Mouse (Mus musculus) hindbrain, embryonic 10.5 days (tissue): Measurements from ENCODE around the gene Hsd11b1. TPM values are rescaled to one million over a fixed set of nuclear protein-coding genes. Genes with fewer than 3 reads are reported as not detected.

Source experiments
- DNase-seq: peaks from one replicate; pipeline ENCODE4 v3.0.0-alpha.2; 2017; ENCODE audit warnings: low spot score
- H3K27ac ChIP-seq: fragments of 300-500 bp; sonication (generic); 2 replicates; pipeline ENCODE4 v1.5.1; 2016; ENCODE audit warnings: mild to moderate bottlenecking, moderate library complexity
- H3K27me3 ChIP-seq: fragments of 300-500 bp; sonication (generic); 2 replicates; pipeline ENCODE4 v1.6.1; 2016; ENCODE audit warnings: mild to moderate bottlenecking; ENCODE audit not compliant: poor library complexity, insufficient read depth, severe bottlenecking
- H3K36me3 ChIP-seq: fragments of 300-500 bp; sonication (generic); 2 replicates; pipeline ENCODE4 v1.6.1; 2016; ENCODE audit warnings: mild to moderate bottlenecking, moderate library complexity
- H3K4me1 ChIP-seq: fragments of 300-500 bp; sonication (generic); replicated peaks from 2 replicates; pipeline ENCODE4 v1.6.1; 2016; ENCODE audit warnings: mild to moderate bottlenecking
- H3K4me3 ChIP-seq: fragments of 300-500 bp; sonication (generic); 2 replicates; pipeline ENCODE4 v1.5.1; 2016; ENCODE audit warnings: mild to moderate bottlenecking, moderate library complexity
- H3K9me3 ChIP-seq: fragments of 300-500 bp; sonication (generic); 2 replicates; pipeline ENCODE4 v1.6.1; 2016; ENCODE audit warnings: mild to moderate bottlenecking, moderate library complexity
- WGBS: fragments of 180-500 bp; shearing (Covaris S2); methylation state at CpG from one replicate; pipeline ENCODE4 v1.1.7; 2016; 5-methylcytosine and 5-hydroxymethylcytosine counted together
- polyA plus RNA-seq: library from polyadenylated mRNA; unstranded; fragments of >200 nt; fragmentation: Nextera tagmentation; extraction: Ambion mirVana; gene quantifications from 2 replicates; pipeline ENCODE4 v1.2.1, GENCODE M21; 2016

Hsd11b1 gene
- polyA plus RNA-seq, 1 experiment from 2014 or later = not detected

DNA sequence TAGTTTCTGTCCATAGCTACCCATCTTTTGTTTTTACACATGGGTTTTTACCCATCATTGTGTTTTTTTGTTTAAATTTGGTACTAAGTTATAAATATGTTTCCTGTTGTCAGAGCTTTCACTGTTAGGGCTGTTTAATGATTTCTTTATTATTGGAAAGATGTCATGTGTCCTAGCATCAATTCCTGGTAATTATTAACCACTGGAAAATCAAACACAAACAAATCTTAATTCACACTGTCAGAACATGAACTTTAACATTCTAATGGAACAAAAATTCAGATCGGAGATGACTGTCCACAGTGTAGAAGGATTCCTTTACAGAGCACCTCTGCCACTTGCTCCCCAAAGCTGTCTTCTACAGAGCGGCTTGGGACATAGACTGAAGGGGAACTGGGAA is 58.4 kb downstream of the Hsd11b1 start:
- WGBS = 91% methylated on average over 2 of the region's 2 CpGs

DNA sequence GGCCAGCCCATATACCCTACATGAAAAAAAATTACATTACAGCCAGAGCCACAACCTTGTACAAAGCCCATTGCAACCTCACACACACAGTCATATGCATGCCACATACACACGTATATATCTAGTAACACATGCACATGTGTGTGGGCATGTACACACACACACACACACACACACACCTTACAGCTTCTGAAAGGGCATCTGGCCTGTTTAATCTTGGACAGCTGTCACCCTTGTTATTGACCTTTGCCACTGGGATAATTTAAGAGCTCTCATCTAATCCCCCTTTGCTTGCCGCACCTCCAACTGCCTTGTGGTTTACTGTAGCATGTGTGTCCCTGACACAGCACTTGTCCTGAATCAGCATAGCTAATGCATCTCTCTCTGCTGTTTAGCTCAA is 60.1 kb downstream of the Hsd11b1 start:
- H3K4me3 ChIP-seq = no peak overlapping the region
- H3K4me1 ChIP-seq = no peaks in the 10 kb centered on the region; the same call in 1 of the 2 replicates
- no peaks in the 10 kb centered on the region for H3K9me3 ChIP-seq
- WGBS = 84% methylated on average over 2 of the region's 2 CpGs
- H3K27me3 ChIP-seq = no peaks in the 10 kb centered on the region; the same call in 1 of the 2 replicates
- no peaks in the 10 kb centered on the region for H3K36me3 ChIP-seq
- H3K27ac ChIP-seq = no peak overlapping the region
- DNase-seq = no peak

More for the DNA sequence above, 58.4 kb downstream of the Hsd11b1 start:
- Histone ChIP-seq H3K9me3 (no peaks in the 10 kb centered on the region), H3K4me3 (no peak overlapping the region), H3K27ac (no peak overlapping the region), H3K36me3 (no peaks in the 10 kb centered on the region), H3K4me1 (no peaks in the 10 kb centered on the region), H3K27me3 (no peaks in the 10 kb centered on the region; the same call in 1 of the 2 replicates)
- DNase-seq = no peak

GRCm38 (mm10) chr1:193201383-193201778 is 62.5 kb downstream of the Hsd11b1 start, which contains the start of gene Traf3ip3:
Gene Traf3ip3, minus strand, starts transcription at chr1:193201703.
- Histone ChIP-seq H3K4me1 (no peaks in the 10 kb centered on the region; the same call in 1 of the 2 replicates), H3K27me3 (no peaks in the 10 kb centered on the region; the same call in 1 of the 2 replicates), H3K36me3 (no peaks in the 10 kb centered on the region), H3K4me3 (no peak within 1 kb of the TSS), H3K27ac (no peak within 1 kb of the TSS), H3K9me3 (no peaks in the 10 kb centered on the region)
- no peak for DNase-seq
- 67% methylated on average over 5 of the region's 5 CpGs for WGBS

- DNase-seq = no peak
- Histone ChIP-seq H3K9me3 (no peaks in the 10 kb centered on the region), H3K4me3 (no peak overlapping the region), H3K36me3 (no peaks in the 10 kb centered on the region), H3K27me3 (no peaks in the 10 kb centered on the region; the same call in 1 of the 2 replicates), H3K27ac (no peak overlapping the region), H3K4me1 (no peaks in the 10 kb centered on the region; the same call in 1 of the 2 replicates)
- WGBS = 78% methylated on average over 8 of the region's 8 CpGs
These were observed 63.1 kb downstream of the Hsd11b1 start for GRCm38 (mm10) chr1:193200640-193201382.

GRCm38 (mm10) chr1:193198312-193198711 is 65.6 kb downstream of the Hsd11b1 start:
- no peaks in the 10 kb centered on the region for H3K9me3 ChIP-seq
- H3K4me3 ChIP-seq = no peak overlapping the region
- no peaks in the 10 kb centered on the region; the same call in 1 of the 2 replicates for H3K27me3 ChIP-seq
- H3K36me3 ChIP-seq = no peaks in the 10 kb centered on the region
- no peak for DNase-seq
- H3K27ac ChIP-seq = no peak overlapping the region
- no peaks in the 10 kb centered on the region; the same call in 1 of the 2 replicates for H3K4me1 ChIP-seq
- WGBS = 93% methylated on average over 2 of the region's 2 CpGs

DNA sequence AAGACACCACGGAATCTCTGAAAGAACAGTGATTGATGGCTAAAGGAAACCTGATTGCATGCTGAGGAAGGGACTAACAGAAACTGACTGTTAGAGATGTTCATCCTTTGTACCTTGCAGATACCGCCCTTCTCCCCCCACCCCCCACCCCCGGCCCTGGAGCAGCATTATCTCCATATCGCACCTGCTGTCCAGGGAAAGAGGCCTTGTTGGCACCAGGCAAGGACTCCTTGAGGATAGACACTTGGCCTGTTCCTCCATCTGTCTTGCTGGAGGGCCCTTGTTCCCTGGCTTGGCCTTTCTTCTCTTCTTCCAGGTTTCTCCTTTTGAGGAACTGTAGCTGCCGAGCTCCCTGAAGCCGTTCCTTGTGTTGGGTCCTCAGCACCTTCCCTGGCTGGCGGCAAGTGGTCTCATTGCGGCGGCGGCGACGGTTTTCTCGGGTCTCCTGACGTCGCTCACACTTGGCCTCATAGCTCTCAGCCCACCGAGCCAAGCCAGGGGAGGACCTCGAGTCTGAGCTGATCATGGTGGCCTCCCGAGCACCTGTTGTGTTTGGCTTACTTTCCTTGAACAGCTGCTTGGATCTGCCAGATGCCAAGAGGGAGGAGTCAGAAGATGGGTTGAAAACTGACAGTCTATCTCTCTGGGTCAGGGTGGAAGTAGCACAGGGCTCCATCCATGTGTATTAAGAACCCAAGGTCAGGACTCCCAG is 66.2 kb downstream of the Hsd11b1 start:
- H3K36me3 ChIP-seq = no peaks in the 10 kb centered on the region
- WGBS = 92% methylated on average over 18 of the region's 18 CpGs
- no peaks in the 10 kb centered on the region; the same call in 1 of the 2 replicates for H3K4me1 ChIP-seq
- H3K4me3 ChIP-seq = no peak overlapping the region
- DNase-seq = no peak
- H3K27ac ChIP-seq = no peak overlapping the region
- H3K9me3 ChIP-seq = no peaks in the 10 kb centered on the region
- H3K27me3 ChIP-seq = no peaks in the 10 kb centered on the region; the same call in 1 of the 2 replicates

DNA sequence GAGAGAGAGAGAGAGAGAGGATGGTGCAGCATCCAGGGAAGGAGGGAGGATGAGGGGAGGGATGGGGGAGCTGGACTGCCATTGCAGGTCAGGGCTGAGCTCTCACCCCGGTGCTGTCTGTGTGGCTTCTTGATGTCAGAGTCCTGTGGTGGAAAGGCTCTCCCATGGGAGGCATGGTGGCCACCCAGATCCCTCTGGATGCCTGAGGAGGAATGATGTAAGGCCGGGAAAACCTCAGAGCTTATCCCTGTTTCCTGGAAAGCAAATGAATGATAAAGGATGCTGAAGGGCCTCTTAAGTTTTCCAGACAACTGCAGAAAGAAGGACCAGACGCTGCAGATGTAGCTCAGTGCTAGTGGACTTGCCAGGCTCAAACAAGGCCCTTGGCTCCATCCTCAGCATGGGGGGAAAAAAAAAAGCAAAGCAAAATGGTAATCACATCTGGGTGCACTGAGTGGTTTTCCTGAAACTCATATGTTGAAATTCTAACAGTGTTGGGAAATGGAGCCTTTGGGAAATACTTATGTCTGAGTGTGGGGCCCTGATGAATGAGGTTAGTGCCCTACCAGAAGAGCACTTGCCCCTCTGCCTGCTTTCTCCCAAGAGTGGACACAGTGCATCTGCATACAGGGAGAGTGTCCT is 68.6 kb downstream of the Hsd11b1 start:
- Histone ChIP-seq H3K36me3 (no peaks in the 10 kb centered on the region), H3K27ac (no peak overlapping the region), H3K4me3 (no peak overlapping the region), H3K4me1 (no peaks in the 10 kb centered on the region; the same call in 1 of the 2 replicates), H3K27me3 (no peaks in the 10 kb centered on the region), H3K9me3 (no peaks in the 10 kb centered on the region)
- 78% methylated on average over 3 of the region's 3 CpGs for WGBS
- DNase-seq = no peak

GRCm38 (mm10) chr1:193194416-193195140 is 69.3 kb downstream of the Hsd11b1 start:
- H3K9me3 ChIP-seq = no peaks in the 10 kb centered on the region
- no peaks in the 10 kb centered on the region for H3K27me3 ChIP-seq
- H3K4me1 ChIP-seq = peaks cover 6% of the 10 kb centered on the region
- H3K27ac ChIP-seq = no peak overlapping the region
- no peak overlapping the region for H3K4me3 ChIP-seq
- no peaks in the 10 kb centered on the region for H3K36me3 ChIP-seq
- DNase-seq = no peak
- WGBS = 85% methylated on average over 3 of the region's 3 CpGs

- DNase-seq = no peak
- H3K4me3 ChIP-seq = no peak overlapping the region
- H3K27ac ChIP-seq = no peak overlapping the region
- H3K27me3 ChIP-seq = no peaks in the 10 kb centered on the region
- 87% methylated on average over 7 of the region's 7 CpGs for WGBS
- H3K9me3 ChIP-seq = no peaks in the 10 kb centered on the region
- no peaks in the 10 kb centered on the region for H3K36me3 ChIP-seq
- peaks cover 14% of the 10 kb centered on the region for H3K4me1 ChIP-seq
These were observed 72.1 kb downstream of the Hsd11b1 start for GRCm38 (mm10) chr1:193191675-193192283.

GRCm38 (mm10) chr1:193189771-193190170 is 74.1 kb downstream of the Hsd11b1 start:
- DNase-seq = no peak
- H3K4me3 ChIP-seq = no peak overlapping the region
- WGBS = 55% methylated on average over 3 of the region's 3 CpGs
- H3K9me3 ChIP-seq = no peaks in the 10 kb centered on the region
- H3K27ac ChIP-seq = peak overlapping the region; percentile 25; the same call in 1 of the 2 replicates
- H3K27me3 ChIP-seq = no peaks in the 10 kb centered on the region
- H3K4me1 ChIP-seq = peaks cover 14% of the 10 kb centered on the region
- no peaks in the 10 kb centered on the region for H3K36me3 ChIP-seq

DNA sequence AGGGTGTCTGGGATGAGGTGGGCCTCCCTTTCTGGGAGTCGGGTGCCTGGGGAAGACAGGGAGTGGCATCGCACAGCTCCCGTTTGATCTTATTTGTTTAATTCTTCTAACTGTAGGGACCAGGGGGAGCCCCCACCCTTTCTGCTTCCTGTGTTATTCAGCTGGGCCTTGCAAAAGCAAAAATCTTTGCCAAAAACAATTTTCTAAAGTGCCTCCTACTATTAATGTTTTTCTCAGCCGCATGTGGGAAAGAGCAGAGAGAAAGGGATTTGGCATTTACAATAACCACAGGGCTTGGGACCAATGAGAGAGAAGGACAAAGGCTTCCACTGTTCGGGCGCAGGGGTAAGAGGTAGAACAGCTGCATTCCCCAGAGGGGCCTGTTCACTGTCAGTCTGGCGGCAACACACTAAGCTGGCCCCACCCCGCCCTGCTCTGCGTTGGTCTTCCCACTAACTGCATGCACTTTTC is 74.7 kb downstream of the Hsd11b1 start:
- peak; percentile 23 for DNase-seq
- peak overlapping the region; percentile 25; the same call in 1 of the 2 replicates for H3K27ac ChIP-seq
- no peaks in the 10 kb centered on the region for H3K9me3 ChIP-seq

GRCm38 (mm10) chr1:193188257-193188656 is 75.6 kb downstream of the Hsd11b1 start:
- DNase-seq = no peak
- Histone ChIP-seq H3K4me1 (peaks cover 14% of the 10 kb centered on the region), H3K36me3 (no peaks in the 10 kb centered on the region), H3K4me3 (no peak overlapping the region), H3K9me3 (no peaks in the 10 kb centered on the region), H3K27me3 (no peaks in the 10 kb centered on the region), H3K27ac (no peak overlapping the region)
- WGBS = 85% methylated on average over 6 of the region's 6 CpGs

More for the DNA sequence above, 74.7 kb downstream of the Hsd11b1 start:
- H3K4me3 ChIP-seq = no peak overlapping the region
- H3K4me1 ChIP-seq = peaks cover 14% of the 10 kb centered on the region
- no peaks in the 10 kb centered on the region for H3K36me3 ChIP-seq
- no peaks in the 10 kb centered on the region for H3K27me3 ChIP-seq
- 48% methylated on average over 9 of the region's 9 CpGs for WGBS
